Mouse (Mus musculus) layer of hippocampus, adult 18-20 months (tissue): ENCODE data around the gene Rnf212. TPM values are rescaled to one million over a fixed set of nuclear protein-coding genes. Genes with fewer than 3 reads are reported as not detected.
"Not testable (repeated sequence)": the region's sequence is repeated elsewhere in the genome, so short reads cannot be mapped to it uniquely, and the experiment has no call there.

Experiments
- DNase-seq, 2 experiments: peaks; one replicate each; pipeline ENCODE4 v3.0.0; 2022; ENCODE audit warnings: low spot score in 2 of 2
- long read RNA-seq: library from polyadenylated mRNA; stranded (forward); transcript quantifications from one replicate; pipeline ENCODE4 v2.0.0, GENCODE M21; 2021
- total RNA-seq, 2 experiments: library from RNA; stranded (reverse); gene quantifications; 2 replicates each; pipeline ENCODE4 v1.2.3; 2021

Rnf212 gene
- not detected for total RNA-seq
- long read RNA-seq: 0 reads

- DNase-seq: no peak
These were observed at the start of gene Rnf212 for GRCm38 (mm10) chr5:108774630-108775306. Gene Rnf212 (minus strand): TSS chr5:108774982.

DNA sequence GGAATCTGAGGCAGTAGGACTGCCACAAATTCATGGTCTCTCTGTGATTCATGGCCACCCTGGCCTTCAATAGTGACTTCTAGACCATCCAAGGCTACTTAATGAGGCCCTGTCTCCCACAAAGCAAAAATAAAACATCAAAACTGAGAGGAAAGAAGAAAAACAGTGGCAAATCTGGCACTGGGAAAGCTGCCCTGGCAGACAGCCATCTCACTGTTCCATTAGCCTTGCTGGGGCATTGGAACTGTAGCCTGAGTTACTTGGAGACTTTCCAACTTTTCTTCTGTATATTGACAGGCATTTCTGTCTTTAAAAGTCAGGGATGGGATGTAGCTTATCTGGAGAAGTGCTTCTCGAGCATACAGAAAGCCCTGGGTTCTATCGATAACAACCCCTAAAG, 48.5 kb upstream of the Rnf212 start:
- no peak for DNase-seq

DNA sequence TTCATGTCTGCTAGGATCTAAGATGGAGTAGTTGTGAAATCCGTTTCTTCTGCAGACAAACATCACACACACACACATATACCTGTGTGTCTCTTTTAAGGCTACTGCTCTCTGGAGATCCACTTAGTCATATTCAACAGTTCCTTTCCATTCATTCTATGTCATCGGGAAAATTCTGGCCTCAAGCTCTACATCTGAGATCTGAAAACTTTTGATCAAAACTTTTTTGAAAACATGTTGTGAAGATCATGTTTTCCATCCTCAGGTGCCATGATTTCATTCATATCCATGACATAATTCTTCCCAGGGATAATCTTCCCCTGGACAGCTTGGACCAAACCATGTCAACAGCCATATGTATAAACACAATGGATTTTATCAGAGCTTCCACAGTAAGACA, 34.0 kb upstream of the Rnf212 start, which contains the start of gene Vmn2r8:
Gene Vmn2r8, minus strand, starts transcription at position 101 of the 400 bp plus-strand sequence.
- not testable (repeated sequence) for DNase-seq

GRCm38 (mm10) chr5:108803646-108804045, 28.9 kb upstream of the Rnf212 start:
- no peak for DNase-seq

GRCm38 (mm10) chr5:108795263-108795662, 20.5 kb upstream of the Rnf212 start, which contains the start of gene Tmed11:
Gene Tmed11 (minus strand): TSS chr5:108795363.
- not testable (repeated sequence) for DNase-seq

- DNase-seq: peak in 1 of 2 experiments; percentile 5
These were observed 15.6 kb upstream of the Rnf212 start for GRCm38 (mm10) chr5:108790385-108790784.

- DNase-seq: no peak
These were observed 14.8 kb downstream of the Rnf212 start for GRCm38 (mm10) chr5:108760002-108760401.

DNA sequence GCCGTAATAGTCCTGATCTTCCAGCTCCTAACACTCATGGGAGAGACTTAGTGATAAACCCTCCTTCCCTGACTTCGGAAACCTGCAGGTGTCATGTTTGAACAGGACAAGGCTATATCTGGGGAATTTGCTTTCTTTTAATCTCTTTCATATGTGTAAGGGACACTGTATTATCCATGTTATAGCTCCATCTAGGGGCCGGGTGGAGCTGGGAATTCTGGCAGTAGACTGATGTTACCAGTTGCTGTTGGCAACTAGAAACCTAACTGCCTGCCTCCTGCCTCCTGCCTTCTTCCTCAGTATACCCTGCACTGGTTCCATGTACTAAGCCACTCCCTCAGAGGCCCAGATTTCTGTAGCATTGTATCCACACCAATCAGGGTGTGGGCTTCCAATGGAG, 16.4 kb downstream of the Rnf212 start:
- DNase-seq: peak; percentile 8 to 57

GRCm38 (mm10) chr5:108751258-108751657, 23.5 kb downstream of the Rnf212 start:
- DNase-seq: not testable (repeated sequence)

- no peak for DNase-seq
These were observed 24.2 kb downstream of the Rnf212 start for GRCm38 (mm10) chr5:108750328-108751210.

DNA sequence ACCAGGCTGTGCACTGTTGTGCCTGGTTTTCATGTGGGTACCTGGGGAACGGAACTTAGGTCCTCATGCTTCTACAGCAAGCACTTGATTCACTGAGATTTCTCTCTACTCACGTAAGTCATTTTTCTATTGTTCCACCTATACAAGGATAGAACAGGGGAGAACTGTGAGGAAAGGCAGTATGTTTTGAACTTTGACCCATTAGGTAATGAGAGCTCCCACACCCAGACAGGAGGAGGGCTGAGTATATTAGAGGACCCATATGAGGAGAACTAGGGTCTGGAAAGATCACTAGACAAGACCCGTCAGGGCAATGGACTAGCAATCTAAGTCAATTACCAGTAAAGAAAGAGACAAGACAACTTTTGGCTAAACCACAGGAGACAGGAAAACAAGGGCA, 30.2 kb downstream of the Rnf212 start:
- no peak for DNase-seq

DNA sequence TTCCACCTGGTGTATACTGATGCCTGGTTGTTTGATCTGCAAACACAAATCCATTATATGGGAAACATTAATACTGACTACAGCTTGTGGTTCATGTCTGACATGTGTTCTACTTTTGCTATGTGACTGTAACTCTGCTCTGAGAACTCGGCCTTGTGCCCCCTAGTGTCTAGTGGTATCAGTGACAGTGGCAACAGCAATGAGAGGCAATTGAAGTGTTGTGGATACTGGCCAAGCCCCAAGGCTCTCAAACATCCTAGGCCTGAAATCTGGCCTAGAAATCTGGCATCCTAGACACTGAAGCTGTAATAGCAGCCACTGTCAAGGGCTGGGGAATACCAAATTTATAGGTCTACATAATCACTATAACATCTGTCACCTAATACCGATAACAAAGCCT, 30.9 kb downstream of the Rnf212 start:
- no peak for DNase-seq

GRCm38 (mm10) chr5:108742596-108742995, 32.2 kb downstream of the Rnf212 start:
- DNase-seq: no peak

DNA sequence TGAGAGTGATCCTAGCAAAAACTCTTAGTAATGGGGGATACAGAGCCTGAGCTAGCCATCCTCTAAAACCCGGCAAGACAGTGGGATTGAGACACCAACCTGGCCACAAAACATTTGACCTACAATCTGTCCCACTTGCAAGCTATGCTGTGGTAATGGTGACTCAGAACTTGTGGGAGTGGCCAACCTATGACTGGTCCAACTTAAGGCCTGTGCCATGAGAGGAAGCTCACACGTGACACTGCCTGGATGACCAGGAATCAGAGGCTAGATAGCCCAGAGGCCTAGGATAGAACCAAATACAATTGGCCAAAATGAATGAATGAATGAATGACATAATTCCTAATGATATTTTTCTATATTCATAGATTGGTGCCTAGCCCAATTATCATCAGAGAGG, 32.9 kb downstream of the Rnf212 start:
- no peak for DNase-seq

DNA sequence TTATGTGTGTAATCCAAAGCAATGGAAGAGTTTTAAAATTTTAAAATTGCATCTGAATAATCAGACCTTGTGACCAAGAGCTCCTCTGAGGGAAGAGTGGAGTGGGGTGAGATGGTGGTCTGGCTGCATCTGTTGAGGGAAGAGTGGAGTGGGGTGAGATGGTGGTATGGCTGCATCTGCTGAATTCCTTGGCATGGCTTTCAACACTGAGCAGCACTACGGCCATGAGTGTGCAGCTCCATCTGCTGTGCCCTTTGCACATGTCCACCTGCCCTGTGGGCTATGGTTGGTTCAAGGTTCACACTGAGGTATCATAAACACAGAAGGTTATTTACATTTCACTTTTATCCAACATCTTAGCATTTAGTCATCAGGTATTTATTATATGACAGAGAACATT, 47.4 kb downstream of the Rnf212 start:
- DNase-seq: no peak

DNA sequence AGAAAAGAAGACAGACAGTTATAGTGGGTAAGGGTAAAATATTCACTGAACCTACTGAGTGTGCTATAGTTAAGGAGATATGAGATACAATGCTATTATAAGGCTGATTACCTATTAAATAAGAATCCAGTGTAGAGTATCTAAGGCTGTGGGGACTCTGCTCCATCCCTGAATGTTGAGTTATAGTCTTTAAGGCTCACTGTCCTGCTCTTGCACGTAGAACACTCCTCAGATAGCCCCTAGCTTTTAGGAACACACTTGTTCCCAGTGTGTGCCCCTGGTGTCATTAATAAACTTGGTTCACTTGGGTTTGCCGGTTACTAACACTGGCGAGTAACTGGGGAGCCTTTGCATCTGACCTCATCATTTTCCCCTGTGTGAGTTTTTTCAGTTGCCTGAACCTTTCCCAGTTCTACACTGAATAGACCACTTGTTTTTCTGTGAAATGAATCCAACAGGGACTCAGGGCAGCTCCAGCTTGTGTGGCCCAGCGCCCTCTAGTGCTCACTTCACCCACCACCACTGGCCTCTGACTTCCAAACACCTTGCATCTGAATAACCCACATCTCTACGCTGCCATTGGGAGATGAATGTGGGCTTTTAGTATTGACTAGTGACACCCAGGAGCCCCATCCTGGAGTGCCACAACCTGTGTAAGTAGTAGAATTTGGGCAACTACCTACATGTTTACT, 48.1 kb downstream of the Rnf212 start:
- peak; percentile 50 to 91 for DNase-seq

GRCm38 (mm10) chr5:108724006-108724405, 50.8 kb downstream of the Rnf212 start:
- DNase-seq: no peak

DNA sequence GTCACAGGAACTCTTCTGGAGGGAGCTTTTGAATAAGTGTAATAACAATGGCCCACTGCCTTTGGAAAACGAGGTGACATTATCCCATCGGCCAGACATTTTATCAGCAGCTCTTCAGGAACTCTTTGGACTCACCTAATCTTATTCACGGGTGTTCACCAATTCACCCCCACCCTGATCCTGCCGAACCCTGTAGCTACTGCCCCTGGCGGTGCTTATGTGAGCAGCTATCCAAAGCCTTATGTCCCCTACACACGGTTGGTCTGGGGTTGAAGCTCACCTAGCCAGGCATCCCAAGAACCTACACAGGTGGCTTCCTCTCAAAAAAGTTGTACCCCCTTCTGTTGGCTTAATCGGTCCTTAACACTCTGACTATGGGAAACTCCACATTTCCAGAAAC, 55.0 kb downstream of the Rnf212 start:
- DNase-seq: no peak

DNA sequence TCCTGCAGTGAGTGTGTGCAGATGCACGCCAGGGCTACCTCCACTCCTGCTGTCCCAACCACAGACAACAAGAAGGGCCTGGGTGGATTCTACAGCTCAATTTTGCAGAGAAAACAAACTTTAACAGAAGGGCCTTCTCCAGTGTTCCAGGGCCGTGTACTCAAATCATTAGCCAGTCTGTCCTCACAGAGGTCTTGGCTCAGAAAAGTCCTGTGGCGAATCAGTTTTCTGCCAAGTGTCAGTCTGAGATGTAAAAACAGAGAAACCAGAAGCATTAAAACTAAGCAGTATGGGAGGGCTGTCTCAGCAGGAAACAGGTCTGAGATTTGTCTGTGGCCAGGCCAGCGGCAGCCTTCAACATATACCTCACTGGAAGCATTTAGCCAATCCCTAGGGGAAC, 56.7 kb downstream of the Rnf212 start:
- no peak for DNase-seq

DNA sequence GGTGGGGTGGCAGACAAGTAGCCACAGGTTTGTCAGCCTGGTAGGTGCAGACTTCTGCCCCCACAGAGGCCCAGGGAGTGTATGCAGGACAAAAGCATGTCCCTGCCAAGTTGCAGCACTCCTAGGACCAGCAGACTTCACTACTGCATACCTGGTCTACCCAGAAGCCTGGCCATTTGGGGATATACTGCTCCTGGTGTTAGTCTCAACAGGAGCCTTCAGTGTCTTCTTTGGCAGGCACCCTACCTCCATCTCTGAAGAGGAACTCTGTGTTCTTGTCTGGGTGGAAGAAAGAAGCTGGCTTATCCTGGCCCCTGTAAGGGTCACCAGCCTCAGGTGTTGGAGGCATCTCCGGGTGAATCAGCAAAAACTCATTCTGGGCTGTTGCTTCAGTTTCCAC, 58.8 kb downstream of the Rnf212 start:
- no peak for DNase-seq

DNA sequence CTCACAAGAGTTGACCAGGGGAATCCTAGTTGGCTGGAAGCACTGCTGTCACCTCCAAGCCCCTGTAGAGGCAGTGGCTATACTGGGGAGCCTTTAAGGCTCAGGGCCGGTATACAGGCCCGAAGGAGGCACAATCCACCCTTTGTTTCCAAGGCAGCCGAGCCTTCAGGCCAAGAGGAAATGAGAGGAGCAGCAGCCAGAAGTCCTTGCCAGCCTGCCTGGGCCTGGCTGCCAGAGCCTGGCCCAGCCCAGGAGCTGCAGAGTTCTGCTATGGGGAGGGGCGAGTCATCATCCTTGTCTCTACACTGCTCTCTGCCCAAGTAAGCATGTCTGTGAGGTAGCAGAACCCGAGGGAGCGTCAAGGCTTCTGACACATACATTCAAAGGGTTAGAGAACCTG, 60.6 kb downstream of the Rnf212 start:
- DNase-seq: peak; percentile 27 to 36

DNA sequence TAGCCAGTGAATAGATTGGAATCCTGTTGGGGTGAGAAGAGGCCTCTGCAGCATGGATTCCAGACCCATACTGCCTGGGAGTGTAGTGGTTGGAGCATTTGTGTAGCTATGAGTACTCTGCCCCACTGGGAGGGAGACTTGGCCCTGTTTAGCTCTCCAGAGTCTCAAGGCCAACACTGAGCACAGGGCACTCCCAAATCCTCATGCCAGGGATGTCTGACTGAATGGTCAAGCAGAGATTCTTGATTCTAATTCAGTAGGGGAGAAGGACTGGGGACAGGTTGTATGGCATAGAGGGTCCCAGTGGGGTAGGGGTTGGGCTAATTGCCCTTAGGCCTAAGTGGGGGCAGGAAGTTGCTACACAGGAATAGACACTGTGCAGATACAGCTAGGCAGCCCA, 61.1 kb downstream of the Rnf212 start:
- no peak for DNase-seq
